Mouse (Mus musculus): ENCODE results near the gene Mettl13.

GRCm38 (mm10) chr1:162543231-162543630, 5.1 kb downstream of the Mettl13 start:
- TF ChIP-seq CTCF (IDR thresholded peaks at IDR 0.05; ENCODE audit: insufficient read depth, low read length), result no peak
- no peak for TF ChIP-seq POLR2A (IDR thresholded peaks at IDR 0.05; ENCODE audit: borderline replicate concordance, extremely low read depth, low read depth, low read length)

Data from lung, adult 2 months (tissue).